Mouse (Mus musculus) midbrain, embryonic 16.5 days (tissue): Measurements from ENCODE around the gene Pigc. TPM values are rescaled to one million over a fixed set of nuclear protein-coding genes. Genes with fewer than 3 reads are reported as not detected.

ENCODE experiments used
- ATAC-seq: fragments of 200-750 bp; cut with Nextera tagmentation; 2 replicates; pipeline ENCODE4 v1.8.0; 2017; ENCODE audit warnings: moderate TSS enrichment
- H3K27ac ChIP-seq: fragments of 300-500 bp; sonication (generic); 2 replicates; pipeline ENCODE4 v1.5.1; 2014; ENCODE audit warnings: mild to moderate bottlenecking, low read length, mixed read lengths
- H3K27me3 ChIP-seq: fragments of 300-500 bp; sonication (generic); 2 replicates; pipeline ENCODE4 v1.6.1; 2014; ENCODE audit warnings: low read depth, low read length, mixed read lengths; ENCODE audit not compliant: control insufficient read depth, insufficient read depth
- H3K36me3 ChIP-seq: fragments of 300-500 bp; sonication (generic); 2 replicates; pipeline ENCODE4 v1.6.1; 2014; ENCODE audit warnings: mild to moderate bottlenecking, low read length, moderate library complexity, mixed read lengths; ENCODE audit not compliant: control insufficient read depth, insufficient read depth
- H3K4me1 ChIP-seq: fragments of 300-500 bp; sonication (generic); 2 replicates; pipeline ENCODE4 v1.6.1; 2014; ENCODE audit warnings: mild to moderate bottlenecking, low read length, mixed read lengths; ENCODE audit not compliant: control insufficient read depth, insufficient read depth
- H3K4me2 ChIP-seq: fragments of 300-500 bp; sonication (generic); 2 replicates; pipeline ENCODE4 v1.6.1; 2014; ENCODE audit warnings: mild to moderate bottlenecking, low read length, mixed read lengths
- H3K4me3 ChIP-seq: fragments of 300-500 bp; sonication (generic); 2 replicates; pipeline ENCODE4 v1.5.1; 2014; ENCODE audit warnings: low read depth, mild to moderate bottlenecking, low read length, moderate library complexity, mixed read lengths
- H3K9ac ChIP-seq: fragments of 300-500 bp; sonication (generic); 2 replicates; pipeline ENCODE4 v1.6.1; 2014; ENCODE audit warnings: low read depth, low read length, mixed read lengths
- H3K9me3 ChIP-seq: fragments of 300-500 bp; sonication (generic); replicated peaks from 2 replicates; pipeline ENCODE4 v1.6.1; 2014; ENCODE audit warnings: mild to moderate bottlenecking, low read length, mixed read lengths; ENCODE audit not compliant: control insufficient read depth, poor library complexity, severe bottlenecking
- whole genome bisulfite sequencing: fragments of 180-500 bp; shearing (Covaris S2); extraction: QIAGEN DNeasy Blood & Tissue Kit; methylation state at CpG from one replicate; pipeline ENCODE4 v1.1.7; 2014; 5-methylcytosine and 5-hydroxymethylcytosine counted together
- polyA plus RNA-seq: library from polyadenylated mRNA; unstranded; fragments of >200 nt; fragmentation: Nextera tagmentation; extraction: Ambion mirVana; gene quantifications from 2 replicates; pipeline ENCODE4 v1.2.1, GENCODE M21; 2015

Pigc gene
- polyA plus RNA-seq, 1 experiment from 2014 or later, result 34.0 TPM

GRCm38 (mm10) chr1:161967936-161968335, 1.1 kb upstream of the Pigc start:
- Histone ChIP-seq H3K9ac (no peak overlapping the region), H3K4me1 (peaks cover 12% of the 10 kb centered on the region), H3K9me3 (no peaks in the 10 kb centered on the region), H3K27me3 (no peaks in the 10 kb centered on the region), H3K27ac (no peak overlapping the region), H3K4me3 (no peak overlapping the region), H3K36me3 (no peaks in the 10 kb centered on the region), H3K4me2 (no peak overlapping the region)
- no peak for ATAC-seq
- 87% methylated on average over 2 of the region's 2 CpGs for WGBS

- peaks cover 12% of the 10 kb centered on the region for H3K4me1 ChIP-seq
- H3K9ac ChIP-seq, result no peak overlapping the region
- no peaks in the 10 kb centered on the region for H3K27me3 ChIP-seq
- WGBS, result 97% methylated on average over 9 of the region's 9 CpGs
- H3K4me3 ChIP-seq, result no peak overlapping the region
- no peaks in the 10 kb centered on the region for H3K36me3 ChIP-seq
- H3K4me2 ChIP-seq, result no peak overlapping the region
- H3K27ac ChIP-seq, result no peak overlapping the region
- no peaks in the 10 kb centered on the region for H3K9me3 ChIP-seq
- no peak for ATAC-seq
Observed at GRCm38 (mm10) chr1:161970874-161971273, 1.9 kb downstream of the Pigc start.

GRCm38 (mm10) chr1:161972233-161972632, 3.2 kb downstream of the Pigc start:
- WGBS, result 95% methylated on average over 8 of the region's 8 CpGs
- Histone ChIP-seq H3K9ac (no peak overlapping the region), H3K4me1 (peaks cover 12% of the 10 kb centered on the region), H3K36me3 (no peaks in the 10 kb centered on the region), H3K9me3 (no peaks in the 10 kb centered on the region), H3K27me3 (no peaks in the 10 kb centered on the region), H3K4me3 (no peak overlapping the region), H3K27ac (no peak overlapping the region), H3K4me2 (no peak overlapping the region)
- ATAC-seq, result no peak

- no peak overlapping the region for H3K27ac ChIP-seq
- no peaks in the 10 kb centered on the region for H3K36me3 ChIP-seq
- ATAC-seq, result peak; percentile 84
- no peaks in the 10 kb centered on the region for H3K9me3 ChIP-seq
- 50% methylated on average over 16 of the region's 16 CpGs for WGBS
- H3K4me3 ChIP-seq, result no peak overlapping the region
- no peak overlapping the region for H3K9ac ChIP-seq
- no peaks in the 10 kb centered on the region for H3K27me3 ChIP-seq
- H3K4me2 ChIP-seq, result no peak overlapping the region
- H3K4me1 ChIP-seq, result no peaks in the 10 kb centered on the region
Observed at GRCm38 (mm10) chr1:161976255-161977182, 7.5 kb downstream of the Pigc start.

GRCm38 (mm10) chr1:161977331-161977730, 8.3 kb downstream of the Pigc start:
- no peak for ATAC-seq
- Histone ChIP-seq H3K27ac (no peak overlapping the region), H3K4me2 (no peak overlapping the region), H3K9ac (no peak overlapping the region), H3K36me3 (no peaks in the 10 kb centered on the region), H3K4me1 (no peaks in the 10 kb centered on the region), H3K9me3 (no peaks in the 10 kb centered on the region), H3K4me3 (no peak overlapping the region), H3K27me3 (no peaks in the 10 kb centered on the region)
- whole genome bisulfite sequencing, result 72% methylated on average over 4 of the region's 4 CpGs

GRCm38 (mm10) chr1:161978173-161978700, 9.3 kb downstream of the Pigc start:
- H3K36me3 ChIP-seq, result no peaks in the 10 kb centered on the region
- ATAC-seq, result no peak
- 90% methylated on average over 5 of the region's 5 CpGs for WGBS
- no peak overlapping the region for H3K9ac ChIP-seq
- no peak overlapping the region for H3K4me2 ChIP-seq
- no peak overlapping the region for H3K27ac ChIP-seq
- H3K4me1 ChIP-seq, result no peaks in the 10 kb centered on the region
- no peak overlapping the region for H3K4me3 ChIP-seq
- no peaks in the 10 kb centered on the region for H3K27me3 ChIP-seq
- no peaks in the 10 kb centered on the region for H3K9me3 ChIP-seq

GRCm38 (mm10) chr1:161979536-161979935, 10.6 kb downstream of the Pigc start, which contains the start of gene 4930558K02Rik:
TSS of gene 4930558K02Rik (minus strand) at chr1:161979636.
- Histone ChIP-seq H3K27ac (no peak within 1 kb of the TSS), H3K4me3 (no peak within 1 kb of the TSS), H3K27me3 (no peaks in the 10 kb centered on the region), H3K4me1 (no peaks in the 10 kb centered on the region), H3K36me3 (no peaks in the 10 kb centered on the region), H3K9ac (no peak within 1 kb of the TSS), H3K4me2 (no peak within 1 kb of the TSS), H3K9me3 (no peaks in the 10 kb centered on the region)
- no peak for ATAC-seq
- 75% methylated on average over 1 of the region's 1 CpGs for WGBS

GRCm38 (mm10) chr1:161980046-161980445, 11.1 kb downstream of the Pigc start:
- Histone ChIP-seq H3K27me3 (no peaks in the 10 kb centered on the region), H3K27ac (no peak overlapping the region), H3K36me3 (no peaks in the 10 kb centered on the region), H3K4me3 (no peak overlapping the region), H3K4me2 (no peak overlapping the region), H3K9ac (no peak overlapping the region), H3K9me3 (no peaks in the 10 kb centered on the region), H3K4me1 (no peaks in the 10 kb centered on the region)
- WGBS, result 87% methylated on average over 2 of the region's 2 CpGs
- no peak for ATAC-seq

- H3K9ac ChIP-seq, result no peak overlapping the region
- WGBS, result 90% methylated on average over 9 of the region's 9 CpGs
- no peaks in the 10 kb centered on the region for H3K9me3 ChIP-seq
- no peaks in the 10 kb centered on the region for H3K36me3 ChIP-seq
- no peaks in the 10 kb centered on the region for H3K27me3 ChIP-seq
- H3K4me2 ChIP-seq, result no peak overlapping the region
- no peaks in the 10 kb centered on the region for H3K4me1 ChIP-seq
- no peak for ATAC-seq
- no peak overlapping the region for H3K27ac ChIP-seq
- H3K4me3 ChIP-seq, result no peak overlapping the region
Observed at GRCm38 (mm10) chr1:161980626-161981298, 11.8 kb downstream of the Pigc start.
